Mouse (Mus musculus) heart, postnatal 0 days (tissue): Measurements from ENCODE around the gene Slc37a1. TPM values are rescaled to one million over a fixed set of nuclear protein-coding genes. Genes with fewer than 3 reads are reported as not detected.

ENCODE experiments used
- ATAC-seq: fragments of 200-750 bp; cut with Nextera tagmentation; 2 replicates; pipeline ENCODE4 v1.8.0; 2017; ENCODE audit warnings: low read depth, moderate number of reproducible peaks, moderate library complexity; ENCODE audit not compliant: insufficient read depth
- DNase-seq: peaks from one replicate; pipeline ENCODE4 v3.0.0-alpha.2; 2016; ENCODE audit warnings: low spot score
- H3K27ac ChIP-seq: fragments of 300-500 bp; sonication (generic); 2 replicates; pipeline ENCODE4 v1.5.1; 2014; ENCODE audit warnings: low read depth, mild to moderate bottlenecking
- H3K27me3 ChIP-seq: fragments of 300-500 bp; sonication (generic); 2 replicates; pipeline ENCODE4 v1.6.1; 2014; ENCODE audit warnings: low read length, mixed read lengths; ENCODE audit not compliant: control insufficient read depth, insufficient read depth
- H3K36me3 ChIP-seq: fragments of 300-500 bp; sonication (generic); replicated peaks from 2 replicates; pipeline ENCODE4 v1.6.1; 2014; ENCODE audit warnings: low read length, mixed read lengths; ENCODE audit not compliant: control insufficient read depth, insufficient read depth
- H3K4me1 ChIP-seq: fragments of 300-500 bp; sonication (generic); 2 replicates; pipeline ENCODE4 v1.6.1; 2014; ENCODE audit warnings: antibody characterized with exemption; ENCODE audit not compliant: control insufficient read depth, insufficient read depth
- H3K4me2 ChIP-seq: fragments of 300-500 bp; sonication (generic); 2 replicates; pipeline ENCODE4 v1.6.1; 2014; ENCODE audit warnings: low read depth, mild to moderate bottlenecking, low read length, moderate library complexity
- H3K4me3 ChIP-seq: fragments of 300-500 bp; sonication (generic); 2 replicates; pipeline ENCODE4 v1.5.1; 2014; ENCODE audit warnings: low read depth, low read length
- H3K9ac ChIP-seq: fragments of 300-500 bp; sonication (generic); replicated peaks from 2 replicates; pipeline ENCODE4 v1.6.1; 2014; ENCODE audit warnings: low read depth, low read length, mixed read lengths
- H3K9me3 ChIP-seq: fragments of 300-500 bp; sonication (generic); replicated peaks from 2 replicates; pipeline ENCODE4 v1.6.1; 2016; ENCODE audit warnings: low read length; ENCODE audit not compliant: control insufficient read depth
- CTCF ChIP-seq: IDR thresholded peaks from 2 replicates; pipeline ENCODE4 v1.5.1; 2016; ENCODE audit warnings: antibody characterized with exemption, control low read depth, low read depth
- EP300 ChIP-seq: IDR thresholded peaks from 2 replicates; pipeline ENCODE4 v1.6.1; 2016; ENCODE audit warnings: antibody characterized with exemption, low read depth
- WGBS: fragments of 180-500 bp; shearing (Covaris S2); extraction: QIAGEN DNeasy Blood & Tissue Kit; methylation state at CpG from one replicate; pipeline ENCODE4 v1.1.7; 2014; 5-methylcytosine and 5-hydroxymethylcytosine counted together
- polyA plus RNA-seq: library from polyadenylated mRNA; unstranded; fragments of >200 nt; fragmentation: Nextera tagmentation; extraction: Ambion mirVana; gene quantifications from 2 replicates; pipeline ENCODE4 v1.2.1, GENCODE M21; 2015
- total RNA-seq: library from RNA; depleted of rRNA; stranded (reverse); fragments of >200 nt; gene quantifications from 2 replicates; pipeline ENCODE4 v1.2.3, GENCODE M21; 2014; ENCODE audit warnings: low replicate concordance

Gene Slc37a1
- total and polyA plus RNA-seq, 2 experiments from 2014 or later, result 13.5 to 37.9 TPM

DNA sequence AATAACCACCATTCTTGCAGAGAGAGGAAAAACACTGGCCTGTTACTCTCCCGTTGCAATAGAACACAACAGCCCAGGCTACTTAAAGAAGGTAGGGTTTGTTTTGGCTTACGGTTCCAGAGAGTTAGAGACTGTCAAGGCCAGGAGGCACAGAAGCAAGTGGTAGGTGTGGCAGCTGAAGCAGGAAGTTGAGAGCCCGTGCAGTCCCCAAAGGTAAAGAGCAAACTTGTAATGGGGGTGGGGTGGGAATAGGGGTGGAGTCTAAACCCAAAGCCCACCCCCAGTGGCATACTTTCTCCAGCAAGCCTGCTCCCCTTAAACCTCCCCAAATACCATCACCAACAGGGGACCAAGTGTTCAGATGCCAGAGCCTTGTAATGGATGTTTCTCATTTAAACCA lies 14.1 kb downstream of the Slc37a1 start:
- DNase-seq, result no peak
- H3K9me3 ChIP-seq, result no peaks in the 10 kb centered on the region
- no peak overlapping the region for H3K9ac ChIP-seq
- H3K36me3 ChIP-seq, result no peaks in the 10 kb centered on the region
- 66% methylated on average over 3 of the region's 3 CpGs for WGBS
- no peaks in the 10 kb centered on the region for H3K27me3 ChIP-seq
- H3K27ac ChIP-seq, result no peak overlapping the region
- no peak overlapping the region for H3K4me2 ChIP-seq
- no peak for TF ChIP-seq CTCF
- TF ChIP-seq EP300, result no peak
- no peak overlapping the region for H3K4me3 ChIP-seq
- peaks cover 33% of the 10 kb centered on the region for H3K4me1 ChIP-seq
- no peak for ATAC-seq

DNA sequence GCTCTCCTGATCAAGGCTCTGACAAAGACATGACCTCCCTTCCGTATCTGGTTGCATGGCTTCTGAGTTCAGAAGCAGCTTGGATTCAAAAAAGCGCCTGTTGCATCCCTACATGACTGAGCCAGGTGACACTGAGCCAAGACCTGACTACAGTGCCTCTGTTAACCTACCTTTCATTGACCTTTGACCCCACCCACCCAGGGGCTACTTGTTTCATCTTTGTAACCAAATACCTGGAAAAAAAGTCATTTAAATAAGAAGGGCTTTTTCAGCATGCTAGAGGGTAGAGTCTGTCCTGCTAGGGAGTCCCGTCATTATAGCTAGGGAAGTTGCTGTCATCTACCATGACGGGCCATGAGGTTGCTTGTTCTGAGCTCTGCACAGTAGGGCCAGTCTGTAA lies 16.8 kb downstream of the Slc37a1 start:
- WGBS, result 89% methylated on average over 4 of the region's 4 CpGs
- no peak overlapping the region for H3K4me2 ChIP-seq
- DNase-seq (no peak), ATAC-seq (no peak)
- H3K9me3 ChIP-seq, result no peaks in the 10 kb centered on the region
- H3K9ac ChIP-seq, result no peak overlapping the region
- H3K4me1 ChIP-seq, result peaks cover 25% of the 10 kb centered on the region
- H3K36me3 ChIP-seq, result no peaks in the 10 kb centered on the region
- H3K27me3 ChIP-seq, result no peaks in the 10 kb centered on the region
- TF ChIP-seq CTCF (no peak), EP300 (no peak)
- no peak overlapping the region for H3K27ac ChIP-seq
- no peak overlapping the region for H3K4me3 ChIP-seq

DNA sequence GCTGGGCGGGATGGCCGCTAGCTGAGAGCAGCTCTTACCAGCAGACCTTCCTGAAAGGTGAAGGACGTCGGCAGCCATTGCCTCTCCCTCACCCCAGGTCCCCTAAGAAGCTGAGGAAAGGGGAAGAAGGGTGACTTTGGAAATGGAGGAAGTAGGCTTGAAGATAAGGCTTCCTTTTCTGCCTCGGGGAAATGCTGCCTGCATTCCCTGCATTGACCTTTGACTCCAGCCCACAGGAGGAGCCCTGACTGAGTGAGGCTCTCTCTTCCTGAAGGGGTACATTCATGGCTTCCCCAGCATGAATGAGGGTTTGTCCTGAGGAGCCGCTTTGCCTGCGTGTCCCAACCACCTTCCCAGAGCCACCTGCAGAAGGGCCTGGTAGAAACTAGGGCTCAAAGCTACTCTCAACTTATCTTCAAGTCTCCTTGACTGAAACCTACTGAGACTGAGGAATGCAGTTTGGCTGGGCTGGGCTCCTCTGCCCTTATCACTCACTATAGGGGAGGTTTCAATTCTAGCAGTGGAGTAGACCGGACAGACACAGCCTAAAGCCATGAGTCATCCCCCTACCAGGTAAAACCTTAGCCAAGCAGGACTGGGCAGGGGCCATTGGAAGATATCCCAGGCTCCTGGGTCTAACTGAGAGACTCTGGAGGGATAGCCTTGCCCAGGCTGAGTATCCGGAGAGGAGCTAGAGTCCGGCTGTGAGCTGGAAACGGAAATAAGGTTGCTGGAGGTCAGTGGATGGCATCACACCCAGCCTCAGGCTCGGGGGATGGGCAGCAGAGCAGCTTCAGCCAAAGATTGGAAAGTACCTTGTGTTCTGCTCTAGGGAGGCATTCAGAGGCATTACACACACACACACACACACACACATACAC lies 18.5 kb downstream of the Slc37a1 start:
- Histone ChIP-seq H3K27me3 (no peaks in the 10 kb centered on the region), H3K36me3 (no peaks in the 10 kb centered on the region), H3K27ac (peak overlapping the region; percentile 17; the same call in 1 of the 2 replicates), H3K4me2 (no peak overlapping the region), H3K9ac (no peak overlapping the region), H3K4me3 (no peak overlapping the region), H3K4me1 (peaks cover 18% of the 10 kb centered on the region), H3K9me3 (no peaks in the 10 kb centered on the region)
- 38% methylated on average over 12 of the region's 12 CpGs for WGBS
- ATAC-seq (peak; percentile 67), DNase-seq (no peak)
- TF ChIP-seq EP300, result no peak
- TF ChIP-seq CTCF, result no peak

DNA sequence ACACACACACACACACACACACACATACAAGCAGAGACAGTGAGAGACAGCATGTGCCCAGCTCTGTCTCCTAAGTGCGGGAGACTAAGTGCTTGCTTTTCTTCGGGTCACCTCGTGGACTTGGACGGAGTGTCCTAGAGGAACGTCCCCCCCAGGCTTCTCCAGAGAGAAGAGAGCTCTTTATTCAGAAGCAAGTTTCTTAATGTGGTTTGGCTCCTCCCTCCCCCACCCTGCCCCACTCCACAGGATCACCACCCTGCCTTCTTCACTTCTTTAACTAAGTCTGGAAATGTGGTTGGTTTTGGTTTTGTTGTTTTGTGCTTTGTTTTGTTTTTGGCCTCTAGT lies 19.2 kb downstream of the Slc37a1 start:
- no peak overlapping the region for H3K4me2 ChIP-seq
- no peak overlapping the region for H3K4me3 ChIP-seq
- H3K27ac ChIP-seq, result no peak overlapping the region
- no peaks in the 10 kb centered on the region for H3K9me3 ChIP-seq
- H3K27me3 ChIP-seq, result no peaks in the 10 kb centered on the region
- H3K4me1 ChIP-seq, result peaks cover 18% of the 10 kb centered on the region
- no peak overlapping the region for H3K9ac ChIP-seq
- WGBS, result 40% methylated on average over 5 of the region's 5 CpGs
- DNase-seq, result no peak
- no peaks in the 10 kb centered on the region for H3K36me3 ChIP-seq
- ATAC-seq, result no peak
- no peak for TF ChIP-seq CTCF
- TF ChIP-seq EP300, result no peak

DNA sequence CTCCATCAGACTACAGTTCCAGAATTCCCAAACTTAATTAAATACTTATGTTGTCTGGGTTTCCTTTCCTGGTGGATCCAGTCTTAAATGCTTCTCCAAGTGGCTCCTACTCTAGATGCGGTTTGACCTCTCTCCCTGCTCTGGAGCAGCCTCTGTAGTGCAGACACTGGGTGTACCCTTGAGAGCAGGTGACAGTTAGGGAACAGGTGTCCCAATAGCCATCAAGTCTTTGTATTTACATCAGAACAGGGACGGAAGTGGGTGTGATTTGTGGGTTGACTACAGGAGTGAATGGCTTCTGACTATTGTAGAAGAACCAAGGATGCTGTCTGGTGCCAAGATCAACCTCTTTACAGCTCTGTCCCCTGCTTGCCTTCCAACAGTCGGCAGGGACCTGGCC lies 21.2 kb downstream of the Slc37a1 start:
- DNase-seq (no peak), ATAC-seq (no peak)
- Histone ChIP-seq H3K27ac (peak overlapping the region; percentile 43; the same call in 1 of the 2 replicates), H3K27me3 (no peaks in the 10 kb centered on the region), H3K4me3 (no peak overlapping the region), H3K9ac (no peak overlapping the region), H3K9me3 (no peaks in the 10 kb centered on the region), H3K4me1 (peaks cover 18% of the 10 kb centered on the region), H3K36me3 (no peaks in the 10 kb centered on the region), H3K4me2 (no peak overlapping the region)
- no peak for TF ChIP-seq EP300
- no peak for TF ChIP-seq CTCF
- WGBS, result 63% methylated on average over 3 of the region's 3 CpGs
